In the genomic region with DNA sequence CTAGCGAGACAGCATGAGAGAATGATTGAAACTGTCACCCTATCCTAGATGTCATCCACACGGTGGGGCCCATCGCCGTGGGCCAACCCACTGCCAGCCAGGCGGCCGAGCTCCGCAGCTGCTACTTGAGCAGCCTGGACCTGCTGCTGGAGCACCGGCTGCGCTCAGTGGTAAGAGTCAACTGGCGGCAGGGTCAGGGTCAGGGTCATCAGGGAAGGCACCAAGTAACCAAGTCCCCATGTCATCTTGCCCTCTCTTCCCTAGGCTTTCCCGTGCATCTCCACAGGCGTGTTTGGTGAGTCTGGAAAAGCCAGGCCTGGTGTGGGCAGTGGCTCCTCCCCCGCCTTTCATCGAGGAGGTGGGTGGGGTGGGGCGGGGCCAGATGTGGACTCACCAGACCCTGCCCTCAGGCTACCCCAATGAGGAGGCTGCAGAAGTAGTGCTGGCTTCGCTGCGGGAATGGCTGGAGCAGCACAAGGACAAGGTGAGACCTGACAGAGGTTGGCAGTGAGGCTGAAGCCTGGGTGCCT, we compare ENCODE assay signal across 9 mouse cellular contexts. TPM values are rescaled to one million over a fixed set of nuclear protein-coding genes. Genes with fewer than 3 reads are reported as not detected.
DNase-seq lines count a peak whose midpoint lies in the region; ATAC-seq lines count a peak whose summit lies in the region.
"Had no signal": no experiment of that assay in that cellular context is flagged by ENCODE, and none has a peak within 500 bp of the region (broad histone marks: within the 10 kb centered on the region; RNA-seq: fewer than 3 reads in every experiment).

No protein-coding gene starts in this region.

- H3K27me3 ChIP-seq in forebrain, embryonic 12.5 days = peaks cover 17% of the 10 kb centered on the region

- H3K9me3 ChIP-seq in forebrain, embryonic 12.5 days = no peaks in the 10 kb centered on the region
- H3K9me3 ChIP-seq: megakaryocyte, embryonic 14.5 days had no signal

- ATAC-seq in forebrain, embryonic 12.5 days (ENCODE audit: low FRiP score) = peak; percentile 28; the same call in 1 of the 2 replicates

- no peak overlapping the region for H3K4me3 ChIP-seq in forebrain, embryonic 12.5 days (replicated peaks)
- H3K4me3 ChIP-seq: megakaryocyte, embryonic 14.5 days had no signal

- H3K36me3 ChIP-seq in forebrain, embryonic 12.5 days (replicated peaks) = peaks cover 49% of the 10 kb centered on the region

- intact Hi-C loops in gastrocnemius, postnatal 14 days (cut with DNase I; ENCODE audit: low total_unique reads) = loop anchor here (2.0 kb wide), 1 partner anchor 130 kb away; no protein-coding TSS in a partner anchor

- DNase-seq in adrenal gland, adult 8-10 months = peak; percentile 55
- peak; percentile 75 for DNase-seq in kidney, adult 9 months
- peak; percentile 28 for DNase-seq in lung, postnatal 10 days
- DNase-seq in gastrocnemius, postnatal 25 days = no peak
- DNase-seq in gastrocnemius, postnatal 14 days = no peak
- DNase-seq in spleen, adult 18-20 months = no peak
- no peak for DNase-seq in cerebellum, postnatal 14 days

- no peak overlapping the region for H3K9ac ChIP-seq in forebrain, embryonic 12.5 days

- peaks cover 35% of the 10 kb centered on the region for H3K4me1 ChIP-seq in forebrain, embryonic 12.5 days

- 16% methylated on average over 17 of the region's 17 CpGs for WGBS in forebrain, embryonic 12.5 days

- no peak overlapping the region for H3K27ac ChIP-seq in forebrain, embryonic 12.5 days

- H3K4me2 ChIP-seq in forebrain, embryonic 12.5 days = 0 out of 2 replicates have a peak overlapping the region, but pooled peaks have one; percentile 4

RNA-seq across cellular contexts. Expression of a gene that starts 9.3 kb away (rescaled TPM):
- 100 to 1,000 TPM; 127 to 182 (median 149) TPM for total RNA-seq in adrenal gland, adult 8-10 months (2022)
- 220 and 238 TPM in 2 replicates for polyA plus RNA-seq in forebrain, embryonic 12.5 days (2016; fragmentation: Nextera tagmentation; extraction: Ambion mirVana)
- 10 to 100 TPM; 48.4 to 48.5 TPM for total RNA-seq in gastrocnemius, postnatal 25 days (2021)
- 10 to 100 TPM; 52.6 to 62.6 TPM for total RNA-seq in gastrocnemius, postnatal 14 days (2021)

RNA-seq across cellular contexts. Expression of a gene that starts 20.6 kb away (rescaled TPM):
- total RNA-seq in adrenal gland, adult 8-10 months (2022) = 100 to 1,000 TPM; 725 to 927 (median 846) TPM
- 781 and 789 TPM in 2 replicates for polyA plus RNA-seq in forebrain, embryonic 12.5 days (2016; fragmentation: Nextera tagmentation; extraction: Ambion mirVana)
- total RNA-seq in gastrocnemius, postnatal 25 days (2021) = 100 to 1,000 TPM; 101 to 120 TPM
- total RNA-seq in gastrocnemius, postnatal 14 days (2021) = 100 to 1,000 TPM; 167 TPM

RNA-seq across cellular contexts. Expression of a gene that starts 44.2 kb away (rescaled TPM):
- 10 to 100 TPM; 20.9 to 27.4 (median 24.4) TPM for total RNA-seq in adrenal gland, adult 8-10 months (2022)
- polyA plus RNA-seq in forebrain, embryonic 12.5 days (2016; fragmentation: Nextera tagmentation; extraction: Ambion mirVana) = 90.0 and 92.2 TPM in 2 replicates
- total RNA-seq in gastrocnemius, postnatal 25 days (2021) = 10 to 100 TPM in 1 of 2 experiments, 1 to 10 TPM in 1; 8.3 to 13.0 TPM
- 10 to 100 TPM in 1 of 2 experiments, 1 to 10 TPM in 1; 9.1 to 11.7 TPM for total RNA-seq in gastrocnemius, postnatal 14 days (2021)

Comparison
In these comparisons a context has a peak if more than half of its experiments do, and no peak if none do; other contexts are left out.
1. DNase-seq: peak in adrenal gland, adult 8-10 months (single experiment), kidney, adult 9 months (single experiment) and lung, postnatal 10 days (single experiment); none in gastrocnemius, postnatal 25 days (single experiment), gastrocnemius, postnatal 14 days (single experiment), spleen, adult 18-20 months (0 of 2) and cerebellum, postnatal 14 days (0 of 2).
2. RNA of a gene that starts 20.6 kb away (total RNA-seq): 725 to 927 TPM in adrenal gland, adult 8-10 months; 167 TPM in gastrocnemius, postnatal 14 days and 101 to 120 TPM in gastrocnemius, postnatal 25 days; every median in the first group is over 4 times any median in the second.